Mouse (Mus musculus): Measurements from ENCODE around the gene Srbd1.

Srbd1 gene
- long read RNA-seq, experiment 1, partial matches to known transcripts = 5 of 6 reads
- long read RNA-seq, experiment 1, other reads (novel, unspliced or antisense) = 0 of 6 reads
- long read RNA-seq, experiment 2, partial matches to known transcripts = 2 of 3 reads
- long read RNA-seq, experiment 2, other reads (novel, unspliced or antisense) = 0 of 3 reads

DNA sequence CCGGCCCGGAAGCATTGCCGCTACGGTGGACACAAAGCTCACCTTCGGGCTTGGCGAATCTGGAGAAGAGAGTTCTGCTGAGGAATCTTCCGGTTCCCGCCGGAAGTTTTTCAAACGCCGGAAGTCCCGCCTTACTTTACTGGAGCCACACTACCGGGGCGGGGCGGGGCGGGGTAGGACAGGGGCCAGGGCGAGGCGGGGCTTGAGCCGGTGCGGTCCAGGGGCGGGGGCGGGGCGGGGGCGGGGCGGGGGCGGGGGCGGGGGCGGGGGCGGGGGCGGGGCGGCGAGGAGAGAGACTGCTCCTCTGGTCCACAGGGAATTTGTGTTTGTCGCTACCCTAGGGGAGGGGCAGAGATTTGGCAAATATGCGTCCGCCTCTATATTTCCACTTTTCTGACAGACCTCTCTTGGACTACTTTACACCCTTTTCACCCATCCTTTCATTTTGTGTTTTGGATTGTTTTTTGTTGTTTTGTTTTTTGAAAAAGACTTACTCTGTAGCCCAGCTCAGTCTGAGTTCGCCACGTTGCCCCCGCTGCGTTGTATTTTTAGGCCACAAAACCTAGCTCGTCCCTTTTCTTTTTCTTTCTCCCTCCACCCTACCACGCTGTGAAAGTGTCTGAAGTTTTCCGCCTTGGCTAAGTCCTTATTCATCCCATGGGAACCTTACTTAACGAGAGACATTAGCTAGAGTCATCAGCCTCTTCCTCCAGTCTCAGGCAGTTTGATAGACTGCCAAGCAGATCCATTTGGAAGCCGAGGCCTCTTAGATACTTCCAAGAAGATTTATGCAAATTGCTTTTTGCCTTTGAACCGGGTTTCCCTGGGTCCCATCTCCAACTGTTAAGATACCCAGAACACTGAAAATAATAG lies at the start of gene Srbd1:
TSS of gene Srbd1 (minus strand) at position 97 of the 873 bp plus-strand sequence.
- intact Hi-C loops (cut with DNase I) = no loop called here

GRCm38 (mm10) chr17:86193979-86194378 lies 49.0 kb upstream of the Srbd1 start:
- intact Hi-C loops (cut with DNase I) = no loop called here

DNA sequence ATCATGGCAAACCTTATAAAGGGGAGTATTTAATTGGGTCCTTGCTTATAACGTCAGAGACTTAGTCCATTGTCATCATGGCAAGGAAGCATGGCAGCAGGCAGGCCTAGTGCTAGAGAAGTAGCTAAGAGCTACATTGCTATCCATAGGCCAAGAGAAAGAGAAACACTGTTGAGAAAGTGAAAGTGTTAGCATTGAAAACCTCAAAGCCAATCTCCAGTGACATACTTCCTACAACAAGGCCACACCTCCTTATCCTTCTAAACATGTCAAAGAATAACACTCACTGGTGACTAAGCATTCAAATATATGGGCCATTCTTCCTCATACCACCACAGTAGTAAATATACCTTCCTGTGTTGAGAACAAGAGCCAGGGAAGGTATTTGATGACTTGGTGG lies 42.8 kb upstream of the Srbd1 start:
- intact Hi-C loops (cut with DNase I) = no loop called here

GRCm38 (mm10) chr17:86185584-86185983 lies 40.6 kb upstream of the Srbd1 start:
- intact Hi-C loops (cut with DNase I) = no loop called here

DNA sequence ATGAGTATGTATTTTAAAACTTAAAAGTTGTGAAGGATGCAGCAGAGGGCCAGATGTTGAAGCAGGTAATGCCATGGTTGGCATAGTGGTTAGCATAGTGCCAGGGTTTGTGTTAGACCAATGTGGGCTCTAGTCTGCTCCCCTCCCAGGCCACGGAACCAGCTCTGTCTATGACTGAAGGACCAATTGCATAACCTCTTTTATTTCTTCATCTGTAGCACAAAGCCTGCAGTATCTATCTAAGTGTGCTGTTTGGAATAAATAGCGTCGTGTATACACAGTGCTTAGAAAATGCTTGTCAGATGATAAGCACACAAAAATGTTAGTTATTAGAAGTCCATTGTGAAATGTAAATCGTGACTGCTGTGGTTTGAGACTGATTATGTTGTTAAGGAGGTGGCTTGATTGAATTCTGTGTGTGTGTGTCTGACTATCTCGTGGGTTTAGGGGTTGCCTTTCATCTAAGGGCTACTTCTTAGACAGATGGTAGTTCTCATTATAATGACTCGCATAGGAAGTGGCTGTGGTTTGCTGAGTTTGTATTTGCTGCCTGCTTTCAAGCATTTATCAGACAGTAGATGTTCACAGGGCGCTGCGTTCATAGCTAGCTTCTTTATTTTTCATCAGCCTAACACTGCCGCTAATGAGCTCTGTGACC lies 39.7 kb upstream of the Srbd1 start:
- intact Hi-C loops (cut with DNase I) = no loop called here

GRCm38 (mm10) chr17:86183788-86184187 lies 38.8 kb upstream of the Srbd1 start:
- intact Hi-C loops (cut with DNase I) = no loop called here

- intact Hi-C loops (cut with DNase I) = no loop called here
Measured at GRCm38 (mm10) chr17:86176722-86177121, 31.7 kb upstream of the Srbd1 start.

- intact Hi-C loops (cut with DNase I) = no loop called here
Measured at GRCm38 (mm10) chr17:86175516-86175915, 30.5 kb upstream of the Srbd1 start.

DNA sequence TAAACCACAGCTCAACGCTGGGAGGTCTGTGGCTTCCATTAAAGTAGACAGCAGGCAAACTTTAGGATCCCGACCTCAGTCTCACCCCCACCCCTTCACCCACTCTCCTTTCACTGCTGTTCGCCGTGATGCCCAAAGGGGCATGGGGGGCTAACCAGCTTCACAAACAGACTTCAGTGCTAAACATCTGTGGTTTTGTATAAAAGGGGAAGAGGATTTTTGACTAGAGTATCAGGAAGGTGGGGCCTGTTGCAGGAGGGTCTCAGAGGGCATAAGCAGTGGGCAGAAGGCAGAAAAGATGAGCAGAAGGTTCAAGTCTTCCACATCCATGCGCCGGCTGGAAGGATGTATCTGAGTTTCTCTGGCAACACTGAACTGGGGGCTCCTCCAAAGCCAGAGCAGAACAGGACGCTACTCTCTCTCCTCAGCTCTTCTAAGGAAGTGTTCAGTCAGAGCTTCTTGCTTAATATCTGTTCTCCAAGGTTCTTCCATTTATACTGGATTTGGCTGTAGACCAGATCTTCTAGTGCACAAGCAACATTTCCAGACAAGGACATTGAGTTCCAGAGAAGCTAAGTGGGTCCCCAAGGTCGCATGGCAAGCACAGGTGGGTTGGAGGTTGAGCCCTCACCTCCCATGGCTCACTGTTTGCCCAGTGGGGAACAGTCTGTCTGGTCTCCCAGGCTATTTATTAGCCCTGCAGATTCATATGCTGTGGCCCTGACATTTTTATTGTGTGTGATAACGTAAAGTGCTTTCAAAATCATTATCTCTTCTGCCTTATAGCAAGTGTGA lies 25.4 kb upstream of the Srbd1 start:
- intact Hi-C loops (cut with DNase I) = loop anchor here (5.0 kb wide), 1 partner anchor 47 kb away; no protein-coding TSS in a partner anchor

- intact Hi-C loops (cut with DNase I) = loop anchor here (5.0 to 10.0 kb wide), 2 partner anchors 33 to 736 kb away; no protein-coding TSS in a partner anchor
Measured at GRCm38 (mm10) chr17:86169092-86169491, 24.1 kb upstream of the Srbd1 start.

- intact Hi-C loops (cut with DNase I) = loop anchor here (5.0 to 10.0 kb wide), 2 partner anchors 34 to 736 kb away; no protein-coding TSS in a partner anchor
Measured at GRCm38 (mm10) chr17:86168231-86168981, 23.4 kb upstream of the Srbd1 start.

- intact Hi-C loops (cut with DNase I) = loop anchor here (2.0 to 10.0 kb wide), 3 partner anchors 35 to 737 kb away; no protein-coding TSS in a partner anchor
Measured at GRCm38 (mm10) chr17:86167320-86168230, 22.6 kb upstream of the Srbd1 start, which contains the start of gene Prkce. TSS of gene Prkce (plus strand) at chr17:86167785.

DNA sequence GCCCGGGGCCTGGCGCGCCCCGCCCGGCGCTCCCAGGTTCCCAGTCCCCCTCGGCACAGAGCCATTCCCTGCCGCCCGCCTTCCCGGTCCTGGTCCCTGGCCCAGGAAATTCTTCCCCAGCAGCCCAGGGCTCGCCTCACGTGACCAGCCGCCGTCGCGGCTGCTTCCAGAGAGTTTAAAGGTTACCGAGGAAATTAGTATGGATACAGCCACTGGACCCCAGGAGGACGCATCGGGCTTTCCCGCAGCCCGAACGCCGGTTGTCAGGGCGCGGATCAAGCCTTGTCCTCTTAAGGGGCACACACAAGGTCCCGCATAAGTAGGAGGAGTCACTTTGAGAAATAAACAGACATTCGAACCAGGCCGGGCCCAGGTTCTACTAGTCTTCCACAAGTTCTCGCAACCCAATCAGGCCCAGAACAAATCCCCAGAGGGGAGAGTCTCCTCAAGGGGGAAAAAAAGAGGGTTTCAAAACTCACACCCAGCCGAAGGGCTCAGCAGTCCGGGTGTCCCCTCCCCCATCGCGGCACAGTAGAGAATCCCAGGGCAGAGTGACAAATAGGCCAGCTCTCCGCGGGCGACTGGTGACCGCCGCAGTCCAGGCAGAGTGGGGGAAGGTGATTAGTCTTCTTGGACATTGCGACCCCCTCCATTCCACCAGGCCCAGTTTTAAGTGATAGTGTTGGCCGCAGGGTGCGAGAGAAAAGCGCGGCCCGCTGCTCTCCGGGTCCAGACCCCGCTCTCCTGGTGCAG lies 21.8 kb upstream of the Srbd1 start:
- intact Hi-C loops (cut with DNase I) = loop anchor here (2.0 to 10.0 kb wide), 3 partner anchors 36 to 738 kb away; no protein-coding TSS in a partner anchor

GRCm38 (mm10) chr17:86166051-86166566 lies 21.1 kb upstream of the Srbd1 start:
- intact Hi-C loops (cut with DNase I) = loop anchor here (2.0 to 10.0 kb wide), 3 partner anchors 36 to 739 kb away; no protein-coding TSS in a partner anchor

DNA sequence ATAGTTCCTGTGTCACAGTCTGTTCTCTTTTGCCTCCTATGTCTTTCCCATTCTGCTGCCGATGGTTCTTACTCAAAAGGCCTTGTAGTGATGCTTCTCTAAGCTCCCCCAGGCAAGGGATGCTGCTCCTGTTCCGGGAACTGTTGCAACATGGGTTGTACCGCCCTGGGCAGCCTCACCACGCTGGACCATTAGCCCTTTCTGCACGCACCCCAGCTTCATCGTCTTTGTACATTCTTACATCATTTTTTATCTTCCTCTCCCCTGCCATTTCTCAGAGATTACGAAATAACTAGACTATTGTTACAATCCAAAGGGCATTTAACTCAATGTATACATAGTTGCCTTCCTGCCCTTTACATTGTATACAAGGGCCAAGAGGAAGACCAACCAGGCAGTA lies 19.4 kb upstream of the Srbd1 start:
- intact Hi-C loops (cut with DNase I) = loop anchor here (10.0 kb wide), 1 partner anchor 740 kb away; no protein-coding TSS in a partner anchor

GRCm38 (mm10) chr17:86162672-86163071 lies 17.7 kb upstream of the Srbd1 start:
- intact Hi-C loops (cut with DNase I) = loop anchor here (2.0 to 10.0 kb wide), 2 partner anchors 130 to 742 kb away; no protein-coding TSS in a partner anchor

GRCm38 (mm10) chr17:86156999-86157398 lies 12.0 kb upstream of the Srbd1 start:
- intact Hi-C loops (cut with DNase I) = no loop called here

DNA sequence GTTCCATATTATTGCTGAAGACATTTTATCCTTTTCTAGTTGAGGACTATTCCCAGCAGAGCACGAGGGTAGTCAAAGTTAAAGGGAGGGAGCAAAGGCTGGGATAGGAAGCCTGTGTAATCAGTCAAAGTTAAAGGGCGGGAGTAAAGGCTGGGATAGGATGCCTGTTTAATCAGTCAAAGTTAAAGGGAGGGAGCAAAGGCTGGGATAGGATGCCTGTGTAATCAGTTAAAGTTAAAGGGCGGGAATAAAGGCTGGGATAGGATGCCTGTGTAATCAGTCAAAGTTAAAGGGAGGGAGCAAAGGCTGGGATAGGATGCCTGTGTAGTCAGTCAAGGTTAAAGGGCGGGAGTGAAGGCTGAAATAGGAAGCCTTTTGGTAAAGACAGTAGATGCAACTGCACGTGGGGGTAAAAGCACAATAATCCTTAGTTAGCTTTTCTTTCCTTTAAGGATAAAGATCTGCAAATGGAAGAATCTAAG lies 5.9 kb upstream of the Srbd1 start:
- intact Hi-C loops (cut with DNase I) = no loop called here
